Mouse (Mus musculus): Measurements from ENCODE around the gene Prdx6b.

Gene Prdx6b

GRCm38 (mm10) chr2:80327272-80327671, 35.0 kb downstream of the Prdx6b start:
- no peak for DNase-seq

- DNase-seq = no peak
Measured at GRCm38 (mm10) chr2:80328961-80329653, 36.8 kb downstream of the Prdx6b start.

- no peak for DNase-seq
Measured at GRCm38 (mm10) chr2:80340537-80340936, 48.3 kb downstream of the Prdx6b start.
